Mouse (Mus musculus) cortical plate, adult 2 months (tissue): ENCODE results near the gene Ptprm.

Source experiments
- CTCF ChIP-seq: fragments of 200-500 bp; IDR thresholded peaks from 2 replicates; pipeline ENCODE4 v1.5.1; 2011; ENCODE audit warnings: mild to moderate bottlenecking, control low read depth, low read length; ENCODE audit not compliant: insufficient read depth; ENCODE audit errors: extremely low read depth
- POLR2A ChIP-seq: fragments of 200-500 bp; IDR thresholded peaks from 2 replicates; pipeline ENCODE4 v1.6.1; 2011; ENCODE audit warnings: mild to moderate bottlenecking, low read length, control low read depth; ENCODE audit not compliant: insufficient read depth; ENCODE audit errors: extremely low read depth

GRCm38 (mm10) chr17:66686701-66687489 lies 667.4 kb downstream of the Ptprm start:
- no peak for TF ChIP-seq POLR2A
- TF ChIP-seq CTCF, result no peak
